Mouse (Mus musculus) lung, adult 18-20 months (tissue): ENCODE measurements at regions not wholly inside any gene's neighbourhood (a gene's known extent, or its start where the extent isn't known, plus 50 kb on each side); places are given as distances from the start of the nearest gene placed in this dataset.

ENCODE experiments used
- DNase-seq, 2 experiments: peaks; one replicate each; pipeline ENCODE4 v3.0.0; 2022; ENCODE audit warnings: mixed read lengths in 2 of 2

- no peak for DNase-seq
These were observed 88.4 kb upstream of the Sphkap start for GRCm38 (mm10) chr1:83496380-83496779.

DNA sequence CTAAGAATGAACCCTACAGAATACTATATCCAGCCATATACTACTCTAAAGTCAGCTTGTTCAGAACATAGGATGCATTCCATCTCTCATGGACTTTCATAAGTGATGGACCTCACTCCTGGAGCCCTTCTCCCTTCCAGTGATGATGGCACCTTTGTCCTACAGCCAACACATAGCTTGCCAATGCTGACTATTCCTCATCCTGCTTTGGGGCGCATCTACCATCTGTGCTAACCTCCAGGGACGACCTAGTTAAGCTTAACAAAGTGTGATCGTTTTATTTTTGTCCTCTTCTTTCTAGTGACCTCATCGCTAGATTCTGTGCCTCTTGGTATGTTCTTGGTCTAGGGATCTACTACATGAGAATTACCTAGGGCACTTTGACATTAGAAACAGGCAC, 87.0 kb upstream of the Sphkap start:
- DNase-seq: no peak

GRCm38 (mm10) chr1:83479111-83479510, 71.1 kb upstream of the Sphkap start:
- DNase-seq: no peak
